Mouse (Mus musculus) heart, postnatal 0 days (tissue): ENCODE results near the gene C87436. TPM values are rescaled to one million over a fixed set of nuclear protein-coding genes. Genes with fewer than 3 reads are reported as not detected.

Source experiments
- ATAC-seq: fragments of 200-750 bp; cut with Nextera tagmentation; 2 replicates; pipeline ENCODE4 v1.8.0; 2017; ENCODE audit warnings: low read depth, moderate number of reproducible peaks, moderate library complexity; ENCODE audit not compliant: insufficient read depth
- DNase-seq: peaks from one replicate; pipeline ENCODE4 v3.0.0-alpha.2; 2016; ENCODE audit warnings: low spot score
- H3K27ac ChIP-seq: fragments of 300-500 bp; sonication (generic); 2 replicates; pipeline ENCODE4 v1.5.1; 2014; ENCODE audit warnings: low read depth, mild to moderate bottlenecking
- H3K27me3 ChIP-seq: fragments of 300-500 bp; sonication (generic); 2 replicates; pipeline ENCODE4 v1.6.1; 2014; ENCODE audit warnings: low read length, mixed read lengths; ENCODE audit not compliant: control insufficient read depth, insufficient read depth
- H3K36me3 ChIP-seq: fragments of 300-500 bp; sonication (generic); replicated peaks from 2 replicates; pipeline ENCODE4 v1.6.1; 2014; ENCODE audit warnings: low read length, mixed read lengths; ENCODE audit not compliant: control insufficient read depth, insufficient read depth
- H3K4me1 ChIP-seq: fragments of 300-500 bp; sonication (generic); 2 replicates; pipeline ENCODE4 v1.6.1; 2014; ENCODE audit warnings: antibody characterized with exemption; ENCODE audit not compliant: control insufficient read depth, insufficient read depth
- H3K4me2 ChIP-seq: fragments of 300-500 bp; sonication (generic); 2 replicates; pipeline ENCODE4 v1.6.1; 2014; ENCODE audit warnings: low read depth, mild to moderate bottlenecking, low read length, moderate library complexity
- H3K4me3 ChIP-seq: fragments of 300-500 bp; sonication (generic); 2 replicates; pipeline ENCODE4 v1.5.1; 2014; ENCODE audit warnings: low read depth, low read length
- H3K9ac ChIP-seq: fragments of 300-500 bp; sonication (generic); replicated peaks from 2 replicates; pipeline ENCODE4 v1.6.1; 2014; ENCODE audit warnings: low read depth, low read length, mixed read lengths
- H3K9me3 ChIP-seq: fragments of 300-500 bp; sonication (generic); replicated peaks from 2 replicates; pipeline ENCODE4 v1.6.1; 2016; ENCODE audit warnings: low read length; ENCODE audit not compliant: control insufficient read depth
- CTCF ChIP-seq: IDR thresholded peaks from 2 replicates; pipeline ENCODE4 v1.5.1; 2016; ENCODE audit warnings: antibody characterized with exemption, control low read depth, low read depth
- EP300 ChIP-seq: IDR thresholded peaks from 2 replicates; pipeline ENCODE4 v1.6.1; 2016; ENCODE audit warnings: antibody characterized with exemption, low read depth
- WGBS: fragments of 180-500 bp; shearing (Covaris S2); extraction: QIAGEN DNeasy Blood & Tissue Kit; methylation state at CpG from one replicate; pipeline ENCODE4 v1.1.7; 2014; 5-methylcytosine and 5-hydroxymethylcytosine counted together
- polyA plus RNA-seq: library from polyadenylated mRNA; unstranded; fragments of >200 nt; fragmentation: Nextera tagmentation; extraction: Ambion mirVana; gene quantifications from 2 replicates; pipeline ENCODE4 v1.2.1, GENCODE M21; 2015
- total RNA-seq: library from RNA; depleted of rRNA; stranded (reverse); fragments of >200 nt; gene quantifications from 2 replicates; pipeline ENCODE4 v1.2.3, GENCODE M21; 2014; ENCODE audit warnings: low replicate concordance

Gene C87436
- total and polyA plus RNA-seq, 2 experiments from 2014 or later, result 9.9 to 16.4 TPM

- Histone ChIP-seq H3K4me3 (no peak overlapping the region), H3K36me3 (no peaks in the 10 kb centered on the region), H3K9ac (no peak overlapping the region), H3K27ac (peak overlapping the region; percentile 95), H3K4me1 (peaks cover 81% of the 10 kb centered on the region), H3K4me2 (no peak overlapping the region), H3K9me3 (no peaks in the 10 kb centered on the region), H3K27me3 (no peaks in the 10 kb centered on the region)
- DNase-seq (no peak), ATAC-seq (no peak)
- TF ChIP-seq EP300, result no peak
- WGBS, result 49% methylated on average over 5 of the region's 5 CpGs
Observed at GRCm38 (mm10) chr6:86476931-86477330, 38.8 kb downstream of the C87436 start.

GRCm38 (mm10) chr6:86479311-86479710 lies 41.1 kb downstream of the C87436 start:
- DNase-seq (peak; percentile 58), ATAC-seq (peak; percentile 50)
- WGBS, result 61% methylated on average over 3 of the region's 3 CpGs
- H3K27me3 ChIP-seq, result no peaks in the 10 kb centered on the region
- no peaks in the 10 kb centered on the region for H3K9me3 ChIP-seq
- no peak overlapping the region for H3K4me2 ChIP-seq
- H3K4me3 ChIP-seq, result no peak overlapping the region
- H3K27ac ChIP-seq, result peak overlapping the region; percentile 95
- H3K36me3 ChIP-seq, result no peaks in the 10 kb centered on the region
- TF ChIP-seq CTCF (no peak), EP300 (peak; percentile 83)
- peaks cover 68% of the 10 kb centered on the region for H3K4me1 ChIP-seq
- no peak overlapping the region for H3K9ac ChIP-seq

- TF ChIP-seq EP300, result no peak
- TF ChIP-seq CTCF, result no peak
- peaks cover 63% of the 10 kb centered on the region for H3K4me1 ChIP-seq
- no peak for ATAC-seq
- no peaks in the 10 kb centered on the region for H3K9me3 ChIP-seq
- H3K4me2 ChIP-seq, result peak overlapping the region; percentile 56
- no peaks in the 10 kb centered on the region for H3K36me3 ChIP-seq
- H3K27me3 ChIP-seq, result no peaks in the 10 kb centered on the region
- no peak overlapping the region; the same call in 1 of the 2 replicates for H3K4me3 ChIP-seq
- H3K9ac ChIP-seq, result no peak overlapping the region
- H3K27ac ChIP-seq, result peak overlapping the region; percentile 95
- DNase-seq, result no peak
Observed at GRCm38 (mm10) chr6:86479816-86480188, 41.6 kb downstream of the C87436 start.

- Histone ChIP-seq H3K4me3 (peak overlapping the region; percentile 24), H3K27ac (peak overlapping the region; percentile 95), H3K9ac (peak overlapping the region; percentile 19; the same call in 1 of the 2 replicates), H3K27me3 (no peaks in the 10 kb centered on the region), H3K4me1 (peaks cover 58% of the 10 kb centered on the region), H3K36me3 (no peaks in the 10 kb centered on the region), H3K9me3 (no peaks in the 10 kb centered on the region), H3K4me2 (peak overlapping the region; percentile 56)
- TF ChIP-seq EP300, result no peak
- no peak for TF ChIP-seq CTCF
- ATAC-seq, result no peak
- 19% methylated on average over 9 of the region's 9 CpGs for WGBS
- peak; percentile 59 for DNase-seq
Observed at GRCm38 (mm10) chr6:86480189-86480831, 42.1 kb downstream of the C87436 start.

GRCm38 (mm10) chr6:86481871-86482270 lies 43.7 kb downstream of the C87436 start:
- H3K9me3 ChIP-seq, result no peaks in the 10 kb centered on the region
- H3K27me3 ChIP-seq, result no peaks in the 10 kb centered on the region
- no peak for ATAC-seq
- no peak for TF ChIP-seq CTCF
- TF ChIP-seq EP300, result no peak
- H3K9ac ChIP-seq, result no peak overlapping the region
- H3K4me3 ChIP-seq, result no peak overlapping the region
- 81% methylated on average over 5 of the region's 5 CpGs for WGBS
- no peaks in the 10 kb centered on the region for H3K36me3 ChIP-seq
- no peak overlapping the region for H3K4me2 ChIP-seq
- H3K4me1 ChIP-seq, result peaks cover 44% of the 10 kb centered on the region
- H3K27ac ChIP-seq, result no peak overlapping the region
- no peak for DNase-seq

GRCm38 (mm10) chr6:86485943-86486640 lies 47.9 kb downstream of the C87436 start:
- 74% methylated on average over 7 of the region's 7 CpGs for WGBS
- no peak for ATAC-seq

More at GRCm38 (mm10) chr6:86485943-86486640, 47.9 kb downstream of the C87436 start:
- Histone ChIP-seq H3K9ac (no peak overlapping the region), H3K4me3 (no peak overlapping the region), H3K36me3 (no peaks in the 10 kb centered on the region), H3K9me3 (no peaks in the 10 kb centered on the region), H3K27ac (0 out of 2 replicates have a peak overlapping the region, but pooled peaks have one; percentile 51), H3K27me3 (no peaks in the 10 kb centered on the region), H3K4me1 (peaks cover 20% of the 10 kb centered on the region), H3K4me2 (no peak overlapping the region)
- no peak for TF ChIP-seq EP300
- TF ChIP-seq CTCF, result no peak
- DNase-seq, result no peak
